Comparison of ENCODE assay signal across 22 mouse cellular contexts in genomic region chr4:120036294-120036693, GRCm38 (mm10). TPM values are rescaled to one million over a fixed set of nuclear protein-coding genes. Genes with fewer than 3 reads are reported as not detected.
"Had no signal": no experiment of that assay in that cellular context is flagged by ENCODE, and none has a peak within 500 bp of the region (broad histone marks: within the 10 kb centered on the region; RNA-seq: fewer than 3 reads in every experiment).

No protein-coding gene starts in this region.

- H3K36me3 ChIP-seq: midbrain, embryonic 10.5 days; midbrain, embryonic 12.5 days; neural tube, embryonic 12.5 days; stomach, embryonic 15.5 days had no signal

- H3K27ac ChIP-seq: midbrain, embryonic 10.5 days; midbrain, embryonic 12.5 days; neural tube, embryonic 12.5 days; stomach, embryonic 15.5 days; stomach, postnatal 0 days had no signal

- H3K4me3 ChIP-seq: midbrain, embryonic 10.5 days; midbrain, embryonic 12.5 days; myocyte; neural tube, embryonic 12.5 days; stomach, embryonic 15.5 days had no signal

- DNase-seq: lung, adult 18-20 months; lung, embryonic 14.5 days; lung, postnatal 10 days; lung, postnatal 4 days; right cerebral cortex, postnatal 14 days had no signal

- H3K9ac ChIP-seq: lung, embryonic 14.5 days; midbrain, embryonic 12.5 days; neural tube, embryonic 12.5 days; stomach, embryonic 15.5 days had no signal

- ATAC-seq: midbrain, embryonic 16.5 days had no signal

- H3K9me3 ChIP-seq: midbrain, embryonic 10.5 days; midbrain, embryonic 12.5 days; neural tube, embryonic 12.5 days; stomach, embryonic 15.5 days had no signal

- H3K4me2 ChIP-seq: lung, embryonic 14.5 days; midbrain, embryonic 12.5 days; neural tube, embryonic 12.5 days; stomach, embryonic 15.5 days had no signal

RNA-seq across cellular contexts. Expression of gene AL607142.1, which starts 28.5 kb away (rescaled TPM):
- total RNA-seq: megakaryocyte, adult 5-6 weeks; megakaryocyte-erythroid progenitor cell, adult 5-6 weeks; neutrophil, adult 5-6 weeks had no signal
- polyA plus RNA-seq: liver, embryonic 16.5 days; lung, embryonic 14.5 days; lung, embryonic 16.5 days; midbrain, embryonic 10.5 days; midbrain, embryonic 12.5 days; midbrain, embryonic 14.5 days; midbrain, embryonic 16.5 days; myocyte; neural tube, embryonic 12.5 days; spleen, adult 2 months; stomach, embryonic 15.5 days; stomach, postnatal 0 days; testis, adult 2 months; thymus, adult 2 months; urinary bladder, adult 2 months had no signal
